Mouse (Mus musculus) c-Kit-negative CD71-positive TER-119-positive erythroid progenitor cells, embryonic 14.5 days (primary cell): Measurements from ENCODE around the gene Nkapl.

ENCODE experiments used
- DNase-seq: peaks from one replicate; pipeline ENCODE4 v3.0.0-alpha.2; 2013; ENCODE audit warnings: low read depth, low spot score

The Nkapl gene

GRCm38 (mm10) chr13:21435476-21435875 lies 32.8 kb downstream of the Nkapl start:
- DNase-seq = no peak

DNA sequence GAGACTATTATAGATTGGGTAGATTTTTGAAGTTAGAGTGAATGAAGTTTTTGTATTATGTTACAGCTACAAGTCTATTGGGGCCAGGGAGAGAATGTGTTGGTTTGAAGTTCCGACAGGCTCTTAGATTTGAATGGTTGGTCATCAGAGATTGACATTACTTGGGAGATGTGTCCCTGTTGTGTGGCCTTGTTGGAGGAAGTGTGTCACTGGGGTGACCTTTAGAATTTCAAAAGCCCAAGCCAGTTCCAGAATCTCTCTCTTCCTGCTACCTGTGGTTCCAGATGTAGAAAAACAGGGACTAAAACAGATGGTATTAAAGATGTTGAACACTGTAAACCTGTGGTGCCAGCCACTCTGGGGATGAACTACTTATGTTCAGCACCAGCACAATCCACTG lies 40.7 kb downstream of the Nkapl start:
- DNase-seq = no peak

- no peak for DNase-seq
Observed at GRCm38 (mm10) chr13:21423301-21423700, 45.0 kb downstream of the Nkapl start.

- peak; percentile 69 for DNase-seq
Observed at GRCm38 (mm10) chr13:21418865-21419264, 49.4 kb downstream of the Nkapl start.

DNA sequence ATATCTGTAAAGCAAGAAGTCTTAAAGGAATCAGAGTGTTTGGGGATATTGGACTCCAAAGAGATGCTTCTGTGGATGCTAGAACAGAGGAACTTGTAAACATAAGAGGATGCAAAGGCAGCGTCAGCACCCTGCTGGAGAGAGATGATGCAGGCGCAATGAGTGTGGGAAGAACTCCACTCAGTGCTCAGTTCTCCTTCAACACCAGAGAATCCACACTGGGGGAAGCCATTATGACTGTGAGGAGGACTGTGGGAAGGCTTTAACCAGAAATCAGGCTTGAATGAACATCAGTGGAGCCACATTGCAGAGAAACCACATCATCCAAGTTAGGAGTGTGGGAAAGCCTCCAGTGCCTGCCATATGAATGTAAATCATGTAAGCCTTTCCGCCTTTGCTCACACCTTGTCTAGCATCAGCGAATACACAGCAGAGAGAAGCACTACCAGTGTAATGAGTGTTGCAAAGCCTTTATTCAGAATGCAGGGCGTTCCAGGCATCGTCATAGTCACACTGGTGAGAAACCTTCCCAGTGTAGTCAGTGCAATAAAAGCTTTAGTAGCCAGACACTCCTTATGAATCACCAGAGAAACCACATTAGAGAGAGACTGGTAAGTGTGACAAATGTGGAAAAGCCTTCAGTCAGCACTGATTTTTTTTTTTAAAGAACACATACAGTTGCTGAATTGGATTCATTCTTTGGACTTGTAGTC lies 50.9 kb downstream of the Nkapl start:
- no peak for DNase-seq
